Mouse (Mus musculus) liver, adult 2 months (tissue): Measurements from ENCODE around the gene Hsf2bp. TPM values are rescaled to one million over a fixed set of nuclear protein-coding genes. Genes with fewer than 3 reads are reported as not detected.

Source experiments
- DNase-seq: peaks from one replicate; pipeline ENCODE4 v3.0.0-alpha.2; 2011; ENCODE audit warnings: low read depth, low spot score; ENCODE audit errors: extremely low read depth
- H3K27ac ChIP-seq: fragments of 200-500 bp; replicated peaks from 2 replicates; pipeline ENCODE4 v1.5.1; 2012; ENCODE audit warnings: low read depth, mild to moderate bottlenecking, control low read depth, inconsistent platforms, low read length; ENCODE audit not compliant: insufficient read depth
- H3K27me3 ChIP-seq: fragments of 200-500 bp; 2 replicates; pipeline ENCODE4 v1.6.1; 2012; ENCODE audit warnings: mild to moderate bottlenecking, moderate library complexity, low read length, inconsistent platforms; ENCODE audit not compliant: control insufficient read depth, insufficient read depth
- H3K36me3 ChIP-seq: fragments of 200-500 bp; 2 replicates; pipeline ENCODE4 v1.6.1; 2012; ENCODE audit warnings: low read length, inconsistent platforms; ENCODE audit not compliant: control insufficient read depth, insufficient read depth
- H3K4me1 ChIP-seq: fragments of 200-500 bp; 2 replicates; pipeline ENCODE4 v1.6.1; 2011; ENCODE audit warnings: low read length; ENCODE audit not compliant: control insufficient read depth, insufficient read depth
- H3K4me3 ChIP-seq: fragments of 200-500 bp; 2 replicates; pipeline ENCODE4 v1.5.1; 2011; ENCODE audit warnings: low read depth, mild to moderate bottlenecking, control low read depth, low read length, moderate library complexity; ENCODE audit not compliant: insufficient read depth
- H3K79me2 ChIP-seq: fragments of 200-500 bp; 2 replicates; pipeline ENCODE4 v1.6.1; 2012; ENCODE audit warnings: inconsistent platforms, mild to moderate bottlenecking, low read length, moderate library complexity; ENCODE audit not compliant: control insufficient read depth, insufficient read depth
- H3K9ac ChIP-seq: fragments of 200-500 bp; 2 replicates; pipeline ENCODE4 v1.6.1; 2012; ENCODE audit warnings: low read depth, mild to moderate bottlenecking, control low read depth, inconsistent platforms, low read length
- CTCF ChIP-seq: fragments of 200-500 bp; IDR thresholded peaks from 2 replicates; pipeline ENCODE4 v1.5.1; 2011; ENCODE audit warnings: low read depth, low read length, control low read depth
- POLR2A ChIP-seq: fragments of 200-500 bp; IDR thresholded peaks from 2 replicates; pipeline ENCODE4 v1.6.1; 2011; ENCODE audit warnings: low read length, control low read depth; ENCODE audit not compliant: insufficient read depth; ENCODE audit errors: extremely low read depth
- WGBS: fragments of 180-500 bp; shearing (Covaris S2); methylation state at CpG from one replicate; pipeline ENCODE4 v1.1.7; 2018; 5-methylcytosine and 5-hydroxymethylcytosine counted together
- polyA plus RNA-seq: library from polyadenylated mRNA; depleted of rRNA; stranded (reverse); fragments of >200 nt; gene quantifications from 2 replicates; pipeline ENCODE4 v1.2.3, GENCODE M21; 2012
- total RNA-seq: library from RNA; depleted of rRNA; stranded (reverse); fragments of >200 nt; gene quantifications from 2 replicates; pipeline ENCODE4 v1.2.3, GENCODE M21; 2014

Hsf2bp gene
- total and polyA plus RNA-seq, 2 experiments = 0.18 to 0.46 TPM

GRCm38 (mm10) chr17:31949076-31949475, 87.1 kb downstream of the Hsf2bp start:
- 97% methylated on average over 1 of the region's 1 CpGs for WGBS
- DNase-seq = no peak
- H3K27ac ChIP-seq = no peak overlapping the region
- H3K36me3 ChIP-seq = no peaks in the 10 kb centered on the region
- no peak overlapping the region for H3K4me3 ChIP-seq
- TF ChIP-seq CTCF = no peak
- no peak for TF ChIP-seq POLR2A
- no peak overlapping the region for H3K9ac ChIP-seq
- no peaks in the 10 kb centered on the region for H3K27me3 ChIP-seq
- H3K79me2 ChIP-seq = no peaks in the 10 kb centered on the region
- no peaks in the 10 kb centered on the region for H3K4me1 ChIP-seq

DNA sequence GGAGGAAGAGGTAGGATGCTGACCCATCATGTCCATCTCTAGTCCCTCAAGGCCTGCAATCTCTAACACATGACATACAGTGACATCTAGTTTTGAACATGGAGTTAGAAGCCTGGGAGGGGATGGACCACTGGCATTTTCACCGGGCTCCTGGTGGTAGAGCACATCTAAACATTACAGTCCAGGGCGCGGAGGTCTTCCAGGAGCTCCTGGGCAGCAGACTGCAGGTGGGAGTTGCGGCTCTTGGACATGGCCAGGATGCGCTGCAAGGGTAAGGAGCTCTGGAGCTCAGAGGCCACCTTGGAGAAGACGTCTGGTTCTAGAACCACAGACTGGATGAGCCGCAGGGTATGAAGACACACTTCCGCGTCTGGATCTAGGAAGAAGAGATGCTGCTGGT, 89.7 kb downstream of the Hsf2bp start:
- Histone ChIP-seq H3K27ac (no peak overlapping the region), H3K27me3 (no peaks in the 10 kb centered on the region), H3K36me3 (no peaks in the 10 kb centered on the region), H3K9ac (no peak overlapping the region), H3K4me3 (no peak overlapping the region), H3K79me2 (no peaks in the 10 kb centered on the region), H3K4me1 (no peaks in the 10 kb centered on the region)
- TF ChIP-seq CTCF (no peak), POLR2A (no peak)
- no peak for DNase-seq
- 97% methylated on average over 9 of the region's 9 CpGs for whole genome bisulfite sequencing

DNA sequence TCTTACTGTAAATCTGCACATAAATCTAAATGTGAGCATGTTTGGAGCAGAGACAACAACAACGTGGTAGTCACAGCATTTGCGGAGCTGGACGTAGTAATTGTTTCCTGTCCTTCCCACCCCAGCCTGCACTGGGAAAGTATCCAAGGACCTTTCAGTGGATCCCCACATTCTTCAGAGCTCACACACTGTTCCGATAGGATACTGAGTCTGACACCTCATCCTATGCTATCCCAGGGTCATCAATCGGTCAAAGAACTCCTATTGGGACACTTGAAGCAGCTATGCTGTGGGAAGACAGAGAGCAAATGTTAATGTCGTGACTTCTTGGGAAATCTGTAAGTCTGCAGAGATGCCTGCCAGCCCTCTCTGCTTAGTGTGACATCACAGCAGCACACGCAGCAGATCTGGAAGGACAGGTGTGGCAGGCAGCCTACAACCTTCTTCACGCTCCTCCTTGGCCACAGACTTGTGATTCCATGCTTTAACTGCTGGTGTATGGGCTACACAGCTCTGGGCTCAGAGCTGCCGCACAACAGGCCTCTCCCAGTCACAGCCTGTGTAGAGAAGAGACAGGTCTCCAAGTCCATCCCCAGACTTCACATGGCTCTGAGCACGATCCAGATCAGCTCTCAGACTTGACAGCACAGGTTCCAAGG, 92.1 kb downstream of the Hsf2bp start:
- Histone ChIP-seq H3K9ac (no peak overlapping the region), H3K27ac (no peak overlapping the region), H3K27me3 (no peaks in the 10 kb centered on the region), H3K79me2 (no peaks in the 10 kb centered on the region), H3K4me3 (no peak overlapping the region), H3K36me3 (no peaks in the 10 kb centered on the region), H3K4me1 (peaks cover 16% of the 10 kb centered on the region)
- TF ChIP-seq POLR2A (no peak), CTCF (no peak)
- DNase-seq = no peak
- WGBS = 77% methylated on average over 10 of the region's 10 CpGs

- no peaks in the 10 kb centered on the region for H3K36me3 ChIP-seq
- H3K4me1 ChIP-seq = peaks cover 24% of the 10 kb centered on the region
- H3K27ac ChIP-seq = no peak overlapping the region
- WGBS = 91% methylated on average over 4 of the region's 4 CpGs
- TF ChIP-seq CTCF (no peak), POLR2A (no peak)
- no peaks in the 10 kb centered on the region for H3K27me3 ChIP-seq
- H3K9ac ChIP-seq = no peak overlapping the region
- no peak for DNase-seq
- H3K4me3 ChIP-seq = no peak overlapping the region
- H3K79me2 ChIP-seq = no peaks in the 10 kb centered on the region
Observed at GRCm38 (mm10) chr17:31941616-31942015, 94.5 kb downstream of the Hsf2bp start.

DNA sequence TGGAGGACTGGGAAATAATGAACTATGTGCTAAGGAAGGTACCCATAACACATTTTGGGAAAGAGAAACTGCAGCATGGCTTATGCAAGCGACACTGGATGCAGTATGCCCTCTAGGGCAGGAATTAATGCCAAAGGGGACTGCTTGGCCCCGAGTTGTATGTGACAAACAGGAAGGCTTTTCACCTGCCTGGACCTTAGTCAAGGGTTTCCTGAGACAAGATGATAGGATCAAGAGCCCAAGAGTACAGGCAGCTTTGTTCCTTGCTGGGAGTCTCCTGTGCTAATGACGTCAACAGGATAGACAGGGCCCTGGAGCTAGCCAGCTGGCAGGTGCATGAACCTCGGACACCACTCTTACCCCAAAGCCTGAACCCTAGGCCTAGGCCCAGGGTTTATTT, 95.5 kb downstream of the Hsf2bp start:
- Histone ChIP-seq H3K4me1 (peaks cover 24% of the 10 kb centered on the region), H3K79me2 (no peaks in the 10 kb centered on the region), H3K27me3 (no peaks in the 10 kb centered on the region), H3K36me3 (no peaks in the 10 kb centered on the region), H3K4me3 (no peak overlapping the region), H3K27ac (peak overlapping the region; percentile 56), H3K9ac (no peak overlapping the region)
- WGBS = 20% methylated on average over 4 of the region's 4 CpGs
- peak; percentile 98 for DNase-seq
- TF ChIP-seq CTCF (no peak), POLR2A (no peak)

DNA sequence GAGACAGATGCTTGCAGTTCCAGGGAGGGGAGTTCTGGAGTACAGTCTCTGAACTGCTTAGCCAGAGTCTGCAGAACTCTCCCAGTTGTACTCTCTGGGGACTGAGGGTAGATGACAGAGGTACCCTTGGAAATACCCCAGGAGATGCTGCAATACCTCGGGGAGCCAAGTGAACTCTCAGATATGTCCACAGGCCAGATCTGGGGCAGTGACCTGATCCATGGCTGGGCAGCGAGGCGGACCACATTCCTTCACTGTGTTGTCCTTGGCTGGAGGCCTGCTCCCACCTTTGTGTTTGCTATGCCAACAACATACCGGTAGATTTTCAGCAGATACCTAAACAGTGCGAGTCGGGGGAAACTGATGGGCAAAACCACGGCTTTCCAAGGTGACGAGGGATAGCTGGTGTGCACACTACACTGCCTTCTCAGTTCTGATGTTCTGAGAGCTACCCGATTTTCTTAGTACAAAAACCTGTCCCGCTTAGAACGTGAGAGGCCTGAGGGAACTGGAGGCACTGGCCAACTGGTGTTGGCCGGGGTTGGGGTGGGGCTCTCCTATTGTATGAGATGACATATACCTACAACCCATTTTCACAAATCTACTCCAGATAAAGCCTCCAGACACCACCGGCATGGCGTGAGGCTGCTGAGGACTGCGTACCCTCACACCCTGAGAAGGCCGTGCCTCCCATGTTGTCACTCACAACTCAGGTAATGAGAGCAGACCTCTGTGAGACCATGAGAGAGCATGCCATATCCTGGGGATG, 96.7 kb downstream of the Hsf2bp start:
- DNase-seq = peak; percentile 97
- TF ChIP-seq POLR2A (no peak), CTCF (no peak)
- H3K4me3 ChIP-seq = no peak overlapping the region
- H3K27me3 ChIP-seq = no peaks in the 10 kb centered on the region
- no peaks in the 10 kb centered on the region for H3K79me2 ChIP-seq
- peak overlapping the region; percentile 81 for H3K27ac ChIP-seq
- no peaks in the 10 kb centered on the region for H3K36me3 ChIP-seq
- no peak overlapping the region for H3K9ac ChIP-seq
- WGBS = 34% methylated on average over 16 of the region's 16 CpGs
- peaks cover 24% of the 10 kb centered on the region for H3K4me1 ChIP-seq
